Mouse (Mus musculus) urinary bladder, adult 18-20 months (tissue): ENCODE measurements around the gene Dgki.

Source experiments
- DNase-seq, 2 experiments: peaks; one replicate each; pipeline ENCODE4 v3.0.0; 2022; ENCODE audit warnings: low spot score in 2 of 2, mixed read lengths in 2 of 2

Gene Dgki

GRCm38 (mm10) chr6:37067357-37067756, 232.6 kb downstream of the Dgki start:
- no peak for DNase-seq

GRCm38 (mm10) chr6:37064214-37064830, 235.7 kb downstream of the Dgki start:
- DNase-seq, result no peak

GRCm38 (mm10) chr6:37063266-37063665, 236.7 kb downstream of the Dgki start:
- no peak for DNase-seq

- DNase-seq, result no peak
Measured at GRCm38 (mm10) chr6:37060114-37060513, 239.9 kb downstream of the Dgki start.

- DNase-seq, result no peak
Measured at GRCm38 (mm10) chr6:37057957-37058356, 242.0 kb downstream of the Dgki start.

- DNase-seq, result no peak
Measured at GRCm38 (mm10) chr6:37057536-37057935, 242.4 kb downstream of the Dgki start.

GRCm38 (mm10) chr6:37055634-37056033, 244.3 kb downstream of the Dgki start:
- DNase-seq, result no peak

- DNase-seq, result no peak
Measured at GRCm38 (mm10) chr6:37055128-37055527, 244.9 kb downstream of the Dgki start.

- DNase-seq, result no peak
Measured at GRCm38 (mm10) chr6:37054435-37055020, 245.5 kb downstream of the Dgki start.

GRCm38 (mm10) chr6:37053411-37053810, 246.6 kb downstream of the Dgki start:
- DNase-seq, result no peak

- no peak for DNase-seq
Measured at GRCm38 (mm10) chr6:37051652-37052051, 248.3 kb downstream of the Dgki start.

GRCm38 (mm10) chr6:37051150-37051549, 248.8 kb downstream of the Dgki start:
- no peak for DNase-seq

- no peak for DNase-seq
Measured at GRCm38 (mm10) chr6:37047611-37048129, 252.3 kb downstream of the Dgki start.

- DNase-seq, result peak; percentile 17 to 27
Measured at GRCm38 (mm10) chr6:37046152-37046788, 253.7 kb downstream of the Dgki start.

- DNase-seq, result no peak
Measured at GRCm38 (mm10) chr6:37044796-37045195, 255.2 kb downstream of the Dgki start.

- no peak for DNase-seq
Measured at GRCm38 (mm10) chr6:37038444-37038843, 261.5 kb downstream of the Dgki start.

GRCm38 (mm10) chr6:37037115-37037908, 262.7 kb downstream of the Dgki start:
- DNase-seq, result no peak

- DNase-seq, result no peak
Measured at GRCm38 (mm10) chr6:37035681-37036080, 264.3 kb downstream of the Dgki start.

- no peak for DNase-seq
Measured at GRCm38 (mm10) chr6:37030986-37031385, 269.0 kb downstream of the Dgki start.

GRCm38 (mm10) chr6:37030402-37030801, 269.6 kb downstream of the Dgki start:
- DNase-seq, result no peak

GRCm38 (mm10) chr6:37028841-37029240, 271.1 kb downstream of the Dgki start:
- DNase-seq, result no peak

GRCm38 (mm10) chr6:37028300-37028699, 271.7 kb downstream of the Dgki start:
- no peak for DNase-seq
